In genomic region chr8:77114769-77115168, GRCm38 (mm10) we compare ENCODE assay signal across 14 mouse cellular contexts.
"Had no signal": no experiment of that assay in that cellular context is flagged by ENCODE, and none has a peak within 500 bp of the region (broad histone marks: within the 10 kb centered on the region; RNA-seq: fewer than 3 reads in every experiment).

No protein-coding gene starts in this region.

- H3K27ac ChIP-seq: kidney, embryonic 15.5 days; limb, embryonic 13.5 days; liver, embryonic 14.5 days; midbrain, embryonic 10.5 days; neural tube, embryonic 15.5 days; stomach, embryonic 15.5 days had no signal

- DNase-seq: kidney, adult 2 months; kidney, postnatal 14 days; lung, adult 18-20 months; lung, postnatal 36 days; midbrain, embryonic 14.5 days; thymus, postnatal 36 days had no signal

- ATAC-seq: intestine, embryonic 16.5 days had no signal

- H3K4me3 ChIP-seq: kidney, embryonic 15.5 days; limb, embryonic 13.5 days; midbrain, embryonic 10.5 days; myocyte; neural tube, embryonic 15.5 days; stomach, embryonic 15.5 days had no signal
